Mouse (Mus musculus) cerebral cortex, adult 2 months (tissue): ENCODE results near the gene Pdcd10.

Experiments used
- WGBS: fragments of 180-500 bp; shearing (Covaris S2); methylation state at CpG from one replicate; pipeline ENCODE4 v1.1.7; 2018; 5-methylcytosine and 5-hydroxymethylcytosine counted together

Pdcd10 gene

GRCm38 (mm10) chr3:75468154-75468553 lies 88.5 kb downstream of the Pdcd10 start:
- WGBS = 85% methylated on average over 7 of the region's 7 CpGs
